In genomic region chr5:49329023-49329422, GRCm38 (mm10) we compare ENCODE assay signal across 23 mouse cellular contexts.
DNase-seq lines count a peak whose midpoint lies in the region; ATAC-seq and TF ChIP-seq lines count a peak whose summit lies in the region.
"Had no signal": no experiment of that assay in that cellular context is flagged by ENCODE, and none has a peak within 500 bp of the region (broad histone marks: within the 10 kb centered on the region; RNA-seq: fewer than 3 reads in every experiment).

No protein-coding gene starts in this region.

- H3K9me3 ChIP-seq in kidney, postnatal 0 days (replicated peaks; ENCODE audit: low read length), result no peaks in the 10 kb centered on the region
- no peaks in the 10 kb centered on the region for H3K9me3 ChIP-seq in intestine, embryonic 14.5 days (ENCODE audit: control insufficient read depth, low read length)
- H3K9me3 ChIP-seq in intestine, embryonic 16.5 days (ENCODE audit: control insufficient read depth, low read length), result no peaks in the 10 kb centered on the region
- H3K9me3 ChIP-seq in liver, embryonic 15.5 days (replicated peaks), result no peaks in the 10 kb centered on the region
- H3K9me3 ChIP-seq: embryonic facial prominence, embryonic 12.5 days; forebrain, embryonic 12.5 days; heart, embryonic 15.5 days; hindbrain, embryonic 10.5 days had no signal

- H3K4me3 ChIP-seq in kidney, postnatal 0 days (replicated peaks; ENCODE audit: low read depth, low read length), result no peak overlapping the region
- H3K4me3 ChIP-seq in intestine, embryonic 14.5 days (ENCODE audit: low read depth, low read length), result no peak overlapping the region
- H3K4me3 ChIP-seq in intestine, embryonic 16.5 days (ENCODE audit: low read length), result no peak overlapping the region
- no peak overlapping the region for H3K4me3 ChIP-seq in liver, embryonic 15.5 days (replicated peaks)
- H3K4me3 ChIP-seq: embryonic facial prominence, embryonic 12.5 days; forebrain, embryonic 12.5 days; heart, embryonic 15.5 days; hindbrain, embryonic 10.5 days had no signal

- H3K9ac ChIP-seq in kidney, postnatal 0 days (ENCODE audit: low read depth, low read length), result no peak overlapping the region
- H3K9ac ChIP-seq in intestine, embryonic 14.5 days (ENCODE audit: low read length), result no peak overlapping the region
- no peak overlapping the region for H3K9ac ChIP-seq in intestine, embryonic 16.5 days (ENCODE audit: low read depth, low read length)
- H3K9ac ChIP-seq in liver, embryonic 15.5 days, result no peak overlapping the region
- H3K9ac ChIP-seq: embryonic facial prominence, embryonic 12.5 days; forebrain, embryonic 12.5 days; heart, embryonic 15.5 days had no signal

- no peaks in the 10 kb centered on the region for H3K4me1 ChIP-seq in kidney, postnatal 0 days (replicated peaks; ENCODE audit: insufficient read depth, low read length)
- no peaks in the 10 kb centered on the region for H3K4me1 ChIP-seq in intestine, embryonic 14.5 days (replicated peaks; ENCODE audit: control insufficient read depth, insufficient read depth, low read length)
- H3K4me1 ChIP-seq in intestine, embryonic 16.5 days (ENCODE audit: control insufficient read depth, insufficient read depth, low read length), result no peaks in the 10 kb centered on the region
- H3K4me1 ChIP-seq in liver, embryonic 15.5 days (replicated peaks), result no peaks in the 10 kb centered on the region
- H3K4me1 ChIP-seq: embryonic facial prominence, embryonic 12.5 days; forebrain, embryonic 12.5 days; heart, embryonic 15.5 days had no signal

- DNase-seq in kidney, postnatal 0 days (ENCODE audit: low spot score), result no peak
- no peak for DNase-seq in kidney, postnatal 4 days
- DNase-seq in intestine, embryonic 14.5 days (ENCODE audit: low spot score), result no peak
- DNase-seq in spleen, adult 12 weeks (ENCODE audit: low spot score), result no peak
- DNase-seq in natural killer cell, adult 2 months (ENCODE audit: low spot score in 2 of 2), result no peak
- DNase-seq: adrenal gland, postnatal 14 days; cerebellum, adult 11-12 months; cerebellum, adult 9-10 months; cerebellum, postnatal 25 days; gastrocnemius, postnatal 10 days; heart, adult 18-20 months; heart, postnatal 14 days had no signal

- no peaks in the 10 kb centered on the region for H3K36me3 ChIP-seq in kidney, postnatal 0 days (ENCODE audit: insufficient read depth, low read length)
- no peaks in the 10 kb centered on the region for H3K36me3 ChIP-seq in intestine, embryonic 14.5 days (ENCODE audit: control insufficient read depth, insufficient read depth, low read length)
- no peaks in the 10 kb centered on the region for H3K36me3 ChIP-seq in intestine, embryonic 16.5 days (ENCODE audit: control insufficient read depth, insufficient read depth, low read length)
- no peaks in the 10 kb centered on the region for H3K36me3 ChIP-seq in liver, embryonic 15.5 days (replicated peaks)
- H3K36me3 ChIP-seq: embryonic facial prominence, embryonic 12.5 days; forebrain, embryonic 12.5 days; heart, embryonic 15.5 days; hindbrain, embryonic 10.5 days had no signal

- H3K4me2 ChIP-seq in kidney, postnatal 0 days (ENCODE audit: low read length), result no peak overlapping the region
- H3K4me2 ChIP-seq in intestine, embryonic 14.5 days (ENCODE audit: low read length), result no peak overlapping the region
- H3K4me2 ChIP-seq in intestine, embryonic 16.5 days (ENCODE audit: low read depth, low read length), result no peak overlapping the region
- no peak overlapping the region for H3K4me2 ChIP-seq in liver, embryonic 15.5 days
- H3K4me2 ChIP-seq: embryonic facial prominence, embryonic 12.5 days; forebrain, embryonic 12.5 days; heart, embryonic 11.5 days; heart, embryonic 15.5 days had no signal

- no peak overlapping the region for H3K27ac ChIP-seq in kidney, postnatal 0 days
- H3K27ac ChIP-seq in intestine, embryonic 14.5 days (ENCODE audit: low read depth), result no peak overlapping the region
- H3K27ac ChIP-seq in intestine, embryonic 16.5 days (ENCODE audit: low read length), result no peak overlapping the region
- H3K27ac ChIP-seq in liver, embryonic 15.5 days (replicated peaks), result no peak overlapping the region
- H3K27ac ChIP-seq: embryonic facial prominence, embryonic 12.5 days; forebrain, embryonic 12.5 days; heart, embryonic 15.5 days; hindbrain, embryonic 10.5 days had no signal

- WGBS in kidney, postnatal 0 days, result 60% methylated on average over 1 of the region's 1 CpGs
- WGBS in intestine, embryonic 14.5 days, result 73% methylated on average over 1 of the region's 1 CpGs
- 57% methylated on average over 1 of the region's 1 CpGs for WGBS in intestine, embryonic 16.5 days
- 61% methylated on average over 1 of the region's 1 CpGs for WGBS in liver, embryonic 15.5 days (ENCODE audit: insufficient replicate concordance)

- no peaks in the 10 kb centered on the region for H3K27me3 ChIP-seq in kidney, postnatal 0 days (ENCODE audit: insufficient read depth, low read length)
- no peaks in the 10 kb centered on the region for H3K27me3 ChIP-seq in intestine, embryonic 14.5 days (replicated peaks; ENCODE audit: control insufficient read depth, insufficient read depth, low read length)
- no peaks in the 10 kb centered on the region for H3K27me3 ChIP-seq in intestine, embryonic 16.5 days (replicated peaks; ENCODE audit: control insufficient read depth, insufficient read depth, low read length)
- H3K27me3 ChIP-seq in liver, embryonic 15.5 days, result no peaks in the 10 kb centered on the region
- H3K27me3 ChIP-seq: CH12.LX; embryonic facial prominence, embryonic 12.5 days; forebrain, embryonic 12.5 days; heart, embryonic 15.5 days had no signal

- TF ChIP-seq CTCF in kidney, postnatal 0 days (IDR thresholded peaks at IDR 0.05; ENCODE audit: low read depth), result no peak

- peak; percentile 59; the same call in 1 of the 2 replicates for ATAC-seq in kidney, postnatal 0 days (replicated peaks; ENCODE audit: low FRiP score, low read depth)
- peak; percentile 86 for ATAC-seq in intestine, embryonic 14.5 days (replicated peaks; ENCODE audit: low FRiP score, low TSS enrichment, low read depth)
- peak; percentile 74; the same call in 1 of the 2 replicates for ATAC-seq in intestine, embryonic 16.5 days
- peak; percentile 52; the same call in 1 of the 2 replicates for ATAC-seq in liver, embryonic 15.5 days (ENCODE audit: insufficient read depth)
- ATAC-seq: activated CD4-positive, CD25-positive, alpha-beta regulatory T cell, adult 4 months; forebrain, embryonic 16.5 days; Patski had no signal
